Mouse (Mus musculus): Measurements from ENCODE around the gene Il15ra. TPM values are rescaled to one million over a fixed set of nuclear protein-coding genes. Genes with fewer than 3 reads are reported as not detected.

The Il15ra gene
- polyA plus RNA-seq, 1 experiment from 2014 or later: 0.84 TPM

DNA sequence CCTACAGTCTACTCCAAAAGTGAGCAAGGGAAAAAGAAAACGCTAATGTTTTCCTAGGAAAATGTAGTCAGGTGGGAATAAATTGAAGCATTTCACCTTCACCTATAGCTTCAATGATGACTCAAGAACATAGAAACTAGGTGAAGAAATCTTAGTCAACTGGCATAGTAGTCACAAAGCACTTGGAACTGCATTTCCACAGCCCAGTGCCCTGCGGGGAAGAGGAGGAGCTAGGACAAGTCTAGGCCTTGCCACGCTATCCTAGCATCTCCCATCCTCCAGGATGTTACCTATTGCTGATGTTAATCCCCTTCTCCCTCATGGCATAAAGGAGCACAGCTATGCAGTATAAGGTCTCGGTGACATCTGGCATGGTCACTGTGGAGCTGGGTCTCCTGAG lies 57.5 kb downstream of the Il15ra start:
- Histone ChIP-seq H3K9me3 (ENCODE audit: control insufficient read depth, low read length) (no peaks in the 10 kb centered on the region), H3K4me1 (ENCODE audit: control insufficient read depth, insufficient read depth, low read length) (no peaks in the 10 kb centered on the region), H3K27ac (replicated peaks; ENCODE audit: low read depth, low read length) (no peak overlapping the region), H3K27me3 (ENCODE audit: control insufficient read depth, insufficient read depth, low read length) (no peaks in the 10 kb centered on the region), H3K4me3 (ENCODE audit: low read depth, low read length) (no peak overlapping the region), H3K36me3 (ENCODE audit: control insufficient read depth, insufficient read depth, low read length) (peaks cover 8% of the 10 kb centered on the region), H3K9ac (ENCODE audit: low read length) (no peak overlapping the region), H3K4me2 (ENCODE audit: low read depth, severe bottlenecking) (no peak overlapping the region)
- DNase-seq (ENCODE audit: low spot score): no peak
- WGBS: 93% methylated on average over 4 of the region's 4 CpGs
- ATAC-seq (ENCODE audit: insufficient number of reproducible peaks, low FRiP score, low TSS enrichment, low read depth): no peak

- Histone ChIP-seq H3K36me3 (ENCODE audit: control insufficient read depth, insufficient read depth, low read length) (peaks cover 5% of the 10 kb centered on the region), H3K4me2 (ENCODE audit: low read depth, severe bottlenecking) (no peak overlapping the region), H3K9me3 (ENCODE audit: control insufficient read depth, low read length) (no peaks in the 10 kb centered on the region), H3K27me3 (ENCODE audit: control insufficient read depth, insufficient read depth, low read length) (no peaks in the 10 kb centered on the region), H3K9ac (ENCODE audit: low read length) (no peak overlapping the region), H3K4me3 (ENCODE audit: low read depth, low read length) (no peak overlapping the region), H3K4me1 (ENCODE audit: control insufficient read depth, insufficient read depth, low read length) (no peaks in the 10 kb centered on the region), H3K27ac (replicated peaks; ENCODE audit: low read depth, low read length) (no peak overlapping the region)
- ATAC-seq (ENCODE audit: insufficient number of reproducible peaks, low FRiP score, low TSS enrichment, low read depth): no peak
- 91% methylated on average over 4 of the region's 4 CpGs for WGBS
- DNase-seq (ENCODE audit: low spot score): no peak
These were observed 60.6 kb downstream of the Il15ra start for GRCm38 (mm10) chr2:11765694-11766093.

DNA sequence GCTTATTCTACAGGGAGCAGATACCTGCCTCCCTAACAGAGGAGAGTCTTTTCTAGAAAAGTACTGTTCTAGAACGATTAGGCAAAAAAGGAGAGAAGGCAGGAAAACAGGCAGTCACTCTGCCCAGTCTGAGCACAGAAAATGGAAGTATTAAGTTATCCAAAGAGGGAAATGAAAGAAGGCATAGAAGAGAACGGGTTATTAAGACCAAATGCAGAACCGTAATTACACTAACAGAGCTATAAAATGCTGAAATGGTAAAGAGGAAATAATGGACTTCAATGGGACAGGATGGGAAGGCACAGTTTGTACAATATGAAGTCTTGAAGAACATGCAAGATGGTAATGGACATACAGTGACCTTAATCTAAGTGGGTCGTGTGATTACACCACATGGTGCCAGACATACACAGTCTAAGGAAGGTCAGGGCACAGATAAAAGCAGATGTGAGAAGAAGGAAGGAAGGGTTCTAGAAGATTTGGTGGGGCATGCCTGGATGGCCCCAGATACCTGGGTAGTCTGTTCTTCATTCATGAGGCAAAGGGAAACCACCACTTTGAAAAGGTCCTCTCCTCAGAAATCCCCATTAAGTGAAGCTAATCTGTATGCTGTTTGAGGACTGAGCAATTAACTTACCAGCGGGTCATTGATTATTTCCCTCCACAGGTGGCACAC lies 61.5 kb downstream of the Il15ra start:
- Histone ChIP-seq H3K27me3 (ENCODE audit: control insufficient read depth, insufficient read depth, low read length) (no peaks in the 10 kb centered on the region), H3K9ac (ENCODE audit: low read length) (no peak overlapping the region), H3K4me2 (ENCODE audit: low read depth, severe bottlenecking) (no peak overlapping the region), H3K27ac (replicated peaks; ENCODE audit: low read depth, low read length) (no peak overlapping the region), H3K36me3 (ENCODE audit: control insufficient read depth, insufficient read depth, low read length) (peaks cover 5% of the 10 kb centered on the region), H3K4me1 (ENCODE audit: control insufficient read depth, insufficient read depth, low read length) (no peaks in the 10 kb centered on the region), H3K4me3 (ENCODE audit: low read depth, low read length) (no peak overlapping the region), H3K9me3 (ENCODE audit: control insufficient read depth, low read length) (no peaks in the 10 kb centered on the region)
- DNase-seq (ENCODE audit: low spot score): no peak
- no peak for ATAC-seq (ENCODE audit: insufficient number of reproducible peaks, low FRiP score, low TSS enrichment, low read depth)
- WGBS: 80% methylated on average over 5 of the region's 5 CpGs

DNA sequence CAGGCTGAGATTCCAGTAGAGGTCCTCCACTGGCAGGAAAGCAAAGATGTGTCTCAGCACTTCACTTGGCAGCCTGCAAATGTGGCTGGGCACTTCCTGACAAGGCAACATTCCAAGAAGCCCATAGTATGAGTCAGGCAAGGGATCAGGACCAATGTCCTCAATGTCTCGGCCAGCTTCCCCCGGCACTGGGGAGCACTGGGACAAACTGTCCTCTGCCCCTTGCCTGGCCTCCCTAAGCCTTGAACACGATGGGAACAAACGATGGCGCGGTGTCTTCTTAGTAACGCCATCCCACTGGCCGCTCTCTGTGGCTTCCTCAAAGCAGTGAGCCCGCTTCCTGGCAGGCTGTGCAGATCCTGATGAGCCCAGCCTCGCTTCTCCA lies 62.1 kb downstream of the Il15ra start:
- peaks cover 5% of the 10 kb centered on the region for H3K36me3 ChIP-seq (ENCODE audit: control insufficient read depth, insufficient read depth, low read length)
- DNase-seq (ENCODE audit: low spot score) (no peak), ATAC-seq (ENCODE audit: insufficient number of reproducible peaks, low FRiP score, low TSS enrichment, low read depth) (no peak)
- H3K4me1 ChIP-seq (ENCODE audit: control insufficient read depth, insufficient read depth, low read length): no peaks in the 10 kb centered on the region
- H3K4me2 ChIP-seq (ENCODE audit: low read depth, severe bottlenecking): no peak overlapping the region
- H3K27me3 ChIP-seq (ENCODE audit: control insufficient read depth, insufficient read depth, low read length): no peaks in the 10 kb centered on the region
- no peak overlapping the region for H3K9ac ChIP-seq (ENCODE audit: low read length)
- no peaks in the 10 kb centered on the region for H3K9me3 ChIP-seq (ENCODE audit: control insufficient read depth, low read length)
- no peak overlapping the region for H3K4me3 ChIP-seq (ENCODE audit: low read depth, low read length)
- H3K27ac ChIP-seq (replicated peaks; ENCODE audit: low read depth, low read length): no peak overlapping the region
- WGBS: 92% methylated on average over 10 of the region's 10 CpGs

- no peak overlapping the region for H3K9ac ChIP-seq (ENCODE audit: low read length)
- H3K4me2 ChIP-seq (ENCODE audit: low read depth, severe bottlenecking): no peak overlapping the region
- DNase-seq (ENCODE audit: low spot score) (no peak), ATAC-seq (ENCODE audit: insufficient number of reproducible peaks, low FRiP score, low TSS enrichment, low read depth) (no peak)
- peaks cover 2% of the 10 kb centered on the region; the same call in 1 of the 2 replicates for H3K36me3 ChIP-seq (ENCODE audit: control insufficient read depth, insufficient read depth, low read length)
- H3K4me1 ChIP-seq (ENCODE audit: control insufficient read depth, insufficient read depth, low read length): peaks cover 6% of the 10 kb centered on the region; the same call in 1 of the 2 replicates
- 92% methylated on average over 4 of the region's 4 CpGs for WGBS
- no peaks in the 10 kb centered on the region for H3K9me3 ChIP-seq (ENCODE audit: control insufficient read depth, low read length)
- H3K27ac ChIP-seq (replicated peaks; ENCODE audit: low read depth, low read length): no peak overlapping the region
- H3K27me3 ChIP-seq (ENCODE audit: control insufficient read depth, insufficient read depth, low read length): no peaks in the 10 kb centered on the region
- H3K4me3 ChIP-seq (ENCODE audit: low read depth, low read length): no peak overlapping the region
These were observed 66.6 kb downstream of the Il15ra start for GRCm38 (mm10) chr2:11771701-11772100.

DNA sequence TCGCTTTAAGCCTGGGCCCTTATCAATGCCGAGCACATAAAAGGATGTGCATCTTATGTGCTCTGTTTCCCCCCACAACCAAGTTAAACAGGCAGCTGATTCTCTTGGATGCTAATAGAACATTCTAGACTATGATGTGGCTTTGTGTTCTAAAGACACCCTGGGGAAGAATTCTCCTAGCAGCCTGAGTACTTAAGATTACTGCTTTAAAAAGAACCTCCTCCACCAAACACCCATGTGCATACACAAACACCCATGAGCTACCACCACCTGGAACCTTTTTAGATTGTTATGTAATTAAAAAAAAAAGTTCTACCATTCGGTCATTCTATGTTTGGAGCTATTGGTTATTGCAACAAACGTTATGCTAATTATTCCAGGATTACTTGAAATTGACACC lies 67.3 kb downstream of the Il15ra start:
- WGBS: 81% methylated on average over 4 of the region's 4 CpGs
- no peaks in the 10 kb centered on the region for H3K27me3 ChIP-seq (ENCODE audit: control insufficient read depth, insufficient read depth, low read length)
- no peak overlapping the region for H3K27ac ChIP-seq (replicated peaks; ENCODE audit: low read depth, low read length)
- ATAC-seq (ENCODE audit: insufficient number of reproducible peaks, low FRiP score, low TSS enrichment, low read depth) (no peak), DNase-seq (ENCODE audit: low spot score) (no peak)
- no peak overlapping the region for H3K9ac ChIP-seq (ENCODE audit: low read length)
- no peaks in the 10 kb centered on the region for H3K9me3 ChIP-seq (ENCODE audit: control insufficient read depth, low read length)
- H3K36me3 ChIP-seq (ENCODE audit: control insufficient read depth, insufficient read depth, low read length): peaks cover 2% of the 10 kb centered on the region; the same call in 1 of the 2 replicates
- peaks cover 6% of the 10 kb centered on the region; the same call in 1 of the 2 replicates for H3K4me1 ChIP-seq (ENCODE audit: control insufficient read depth, insufficient read depth, low read length)
- H3K4me2 ChIP-seq (ENCODE audit: low read depth, severe bottlenecking): no peak overlapping the region
- no peak overlapping the region for H3K4me3 ChIP-seq (ENCODE audit: low read depth, low read length)

DNA sequence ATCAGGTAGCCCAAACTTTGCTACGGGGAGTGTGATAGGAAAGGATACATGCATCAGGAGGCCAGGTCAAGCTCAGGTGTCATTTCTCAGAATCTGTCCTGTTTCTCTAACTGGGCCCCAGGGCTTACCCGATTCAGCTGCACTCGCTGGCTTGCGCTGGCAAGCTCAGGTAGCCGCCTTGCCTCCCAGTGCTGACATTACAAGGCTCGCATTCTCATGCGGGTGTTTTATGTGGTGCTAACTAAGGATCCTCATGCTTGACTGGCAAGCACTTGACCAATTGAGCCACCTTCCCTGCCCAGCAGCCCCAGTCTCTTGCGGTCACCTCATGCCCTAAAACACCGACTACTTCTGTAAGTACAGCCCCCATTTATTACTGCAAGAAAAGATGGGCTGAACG lies 69.3 kb downstream of the Il15ra start:
- Histone ChIP-seq H3K9ac (ENCODE audit: low read length) (no peak overlapping the region), H3K4me1 (ENCODE audit: control insufficient read depth, insufficient read depth, low read length) (peaks cover 10% of the 10 kb centered on the region), H3K4me3 (ENCODE audit: low read depth, low read length) (no peak overlapping the region), H3K27ac (replicated peaks; ENCODE audit: low read depth, low read length) (no peak overlapping the region), H3K4me2 (ENCODE audit: low read depth, severe bottlenecking) (no peak overlapping the region), H3K9me3 (ENCODE audit: control insufficient read depth, low read length) (no peaks in the 10 kb centered on the region), H3K27me3 (ENCODE audit: control insufficient read depth, insufficient read depth, low read length) (no peaks in the 10 kb centered on the region), H3K36me3 (ENCODE audit: control insufficient read depth, insufficient read depth, low read length) (no peaks in the 10 kb centered on the region)
- WGBS: 83% methylated on average over 10 of the region's 10 CpGs
- no peak for ATAC-seq (ENCODE audit: insufficient number of reproducible peaks, low FRiP score, low TSS enrichment, low read depth)
- no peak for DNase-seq (ENCODE audit: low spot score)

- H3K4me3 ChIP-seq (ENCODE audit: low read depth, low read length): no peak overlapping the region
- no peaks in the 10 kb centered on the region for H3K27me3 ChIP-seq (ENCODE audit: control insufficient read depth, insufficient read depth, low read length)
- DNase-seq (ENCODE audit: low spot score) (no peak), ATAC-seq (ENCODE audit: insufficient number of reproducible peaks, low FRiP score, low TSS enrichment, low read depth) (no peak)
- no peaks in the 10 kb centered on the region for H3K9me3 ChIP-seq (ENCODE audit: control insufficient read depth, low read length)
- H3K4me1 ChIP-seq (ENCODE audit: control insufficient read depth, insufficient read depth, low read length): peaks cover 10% of the 10 kb centered on the region
- 0 out of 2 replicates have a peak, but pooled peaks cover 2% of the 10 kb centered on the region for H3K36me3 ChIP-seq (ENCODE audit: control insufficient read depth, insufficient read depth, low read length)
- no peak overlapping the region for H3K4me2 ChIP-seq (ENCODE audit: low read depth, severe bottlenecking)
- 91% methylated on average over 5 of the region's 5 CpGs for WGBS
- no peak overlapping the region for H3K27ac ChIP-seq (replicated peaks; ENCODE audit: low read depth, low read length)
- H3K9ac ChIP-seq (ENCODE audit: low read length): no peak overlapping the region
These were observed 70.0 kb downstream of the Il15ra start for GRCm38 (mm10) chr2:11775121-11775520.

- H3K36me3 ChIP-seq (ENCODE audit: control insufficient read depth, insufficient read depth, low read length): peaks cover 2% of the 10 kb centered on the region; the same call in 1 of the 2 replicates
- peak overlapping the region; percentile 78 for H3K4me2 ChIP-seq (ENCODE audit: low read depth, severe bottlenecking)
- no peak overlapping the region for H3K27ac ChIP-seq (replicated peaks; ENCODE audit: low read depth, low read length)
- no peak for DNase-seq (ENCODE audit: low spot score)
- 58% methylated on average over 8 of the region's 8 CpGs for WGBS
- H3K9ac ChIP-seq (ENCODE audit: low read length): peak overlapping the region; percentile 74; the same call in 1 of the 2 replicates
- H3K4me1 ChIP-seq (ENCODE audit: control insufficient read depth, insufficient read depth, low read length): peaks cover 10% of the 10 kb centered on the region
- no peaks in the 10 kb centered on the region for H3K9me3 ChIP-seq (ENCODE audit: control insufficient read depth, low read length)
- H3K27me3 ChIP-seq (ENCODE audit: control insufficient read depth, insufficient read depth, low read length): no peaks in the 10 kb centered on the region
- no peak for ATAC-seq (ENCODE audit: insufficient number of reproducible peaks, low FRiP score, low TSS enrichment, low read depth)
- H3K4me3 ChIP-seq (ENCODE audit: low read depth, low read length): peak overlapping the region; percentile 85
These were observed 71.3 kb downstream of the Il15ra start for GRCm38 (mm10) chr2:11776415-11776814.

Data from limb, embryonic 11.5 days (tissue).